8 mouse cellular contexts compared by ENCODE assay signal in the genomic region with DNA sequence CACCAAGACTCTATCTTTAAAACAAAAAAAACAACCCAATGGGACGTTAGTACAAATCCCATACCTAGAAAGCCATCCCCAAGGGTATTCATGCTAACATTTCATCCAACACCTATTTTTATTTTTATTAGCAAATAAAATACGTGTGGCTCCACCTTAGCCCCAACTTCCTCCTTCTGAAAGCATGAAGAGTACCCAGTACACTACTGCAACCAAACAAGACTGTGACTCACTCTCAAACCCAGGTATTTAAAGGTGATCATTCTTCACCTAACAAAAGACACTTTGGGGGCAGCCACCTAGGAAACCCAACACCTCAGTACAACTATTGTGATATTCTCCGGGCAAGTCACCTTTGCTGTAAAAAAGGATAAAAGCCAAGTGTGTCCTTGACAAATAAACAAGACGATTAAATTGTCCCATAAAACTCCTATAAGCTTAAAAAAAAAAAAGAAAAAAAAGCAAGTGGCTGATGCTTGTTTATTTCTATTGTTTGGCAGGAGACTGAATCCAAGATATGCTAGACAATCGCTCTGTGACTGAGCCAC. TPM values are rescaled to one million over a fixed set of nuclear protein-coding genes. Genes with fewer than 3 reads are reported as not detected.
DNase-seq lines count a peak whose midpoint lies in the region; ATAC-seq and TF ChIP-seq lines count a peak whose summit lies in the region.

No protein-coding gene starts in this region.

- H3K27me3 ChIP-seq in heart, embryonic 13.5 days (replicated peaks) = no peaks in the 10 kb centered on the region
- no peaks in the 10 kb centered on the region for H3K27me3 ChIP-seq in ES-Bruce4 (ENCODE audit: control insufficient read depth, insufficient read depth, low read length, poor library complexity, severe bottlenecking)
- no peaks in the 10 kb centered on the region for H3K27me3 ChIP-seq in hindbrain, embryonic 13.5 days
- H3K27me3 ChIP-seq in midbrain, embryonic 11.5 days (ENCODE audit: control insufficient read depth, insufficient read depth, low read length) = no peaks in the 10 kb centered on the region

- DNase-seq in heart, postnatal 4 days = no peak
- no peak for DNase-seq in midbrain, embryonic 11.5 days (ENCODE audit: low spot score, missing footprints)
- DNase-seq in spleen, postnatal 14 days (ENCODE audit: low spot score in 2 of 2) = no peak
- no peak for DNase-seq in spleen, postnatal 10 days (ENCODE audit: low spot score in 2 of 2)
- no peak for DNase-seq in ovary, postnatal 36 days (ENCODE audit: low spot score)

- TF ChIP-seq EP300 in ES-Bruce4 (IDR thresholded peaks at IDR 0.05; ENCODE audit: insufficient read depth, low read depth, low read length) = no peak

- peak overlapping the region; percentile 95 for H3K4me2 ChIP-seq in heart, embryonic 13.5 days
- H3K4me2 ChIP-seq in hindbrain, embryonic 13.5 days = peak overlapping the region; percentile 87
- peak overlapping the region; percentile 75 for H3K4me2 ChIP-seq in midbrain, embryonic 11.5 days

- no peak for TF ChIP-seq CTCF in ES-Bruce4 (IDR thresholded peaks at IDR 0.05; ENCODE audit: low read depth, low read length)

- peak overlapping the region; percentile 100 for H3K9ac ChIP-seq in heart, embryonic 13.5 days
- peak overlapping the region; percentile 84 for H3K9ac ChIP-seq in ES-Bruce4 (ENCODE audit: low read depth, poor library complexity, severe bottlenecking)
- peak overlapping the region; percentile 100 for H3K9ac ChIP-seq in hindbrain, embryonic 13.5 days
- peak overlapping the region; percentile 99 for H3K9ac ChIP-seq in midbrain, embryonic 11.5 days (ENCODE audit: low read length)

- peaks cover 41% of the 10 kb centered on the region for H3K36me3 ChIP-seq in heart, embryonic 13.5 days
- peaks cover 23% of the 10 kb centered on the region for H3K36me3 ChIP-seq in ES-Bruce4 (ENCODE audit: control insufficient read depth, insufficient read depth, low read length, poor library complexity, severe bottlenecking)
- H3K36me3 ChIP-seq in hindbrain, embryonic 13.5 days = peaks cover 27% of the 10 kb centered on the region
- H3K36me3 ChIP-seq in midbrain, embryonic 11.5 days (ENCODE audit: control insufficient read depth, insufficient read depth, low read length) = peaks cover 9% of the 10 kb centered on the region

- no peak for ATAC-seq in heart, embryonic 13.5 days (ENCODE audit: extremely low read depth, insufficient number of reproducible peaks, low FRiP score, low TSS enrichment)
- no peak for ATAC-seq in hindbrain, embryonic 13.5 days (ENCODE audit: low FRiP score)
- no peak for ATAC-seq in midbrain, embryonic 11.5 days (ENCODE audit: low FRiP score)

- WGBS in heart, embryonic 13.5 days = 29% methylated on average over 5 of the region's 5 CpGs
- WGBS in hindbrain, embryonic 13.5 days = 37% methylated on average over 5 of the region's 5 CpGs
- WGBS in midbrain, embryonic 11.5 days = 44% methylated on average over 5 of the region's 5 CpGs

- H3K4me3 ChIP-seq in heart, embryonic 13.5 days = peak overlapping the region; percentile 99
- H3K4me3 ChIP-seq in ES-Bruce4 (ENCODE audit: low read depth, low read length) = peak overlapping the region; percentile 99
- H3K4me3 ChIP-seq in hindbrain, embryonic 13.5 days = peak overlapping the region; percentile 99
- H3K4me3 ChIP-seq in midbrain, embryonic 11.5 days (ENCODE audit: low read depth, low read length) = peak overlapping the region; percentile 100

- H3K27ac ChIP-seq in heart, embryonic 13.5 days (replicated peaks) = peak overlapping the region; percentile 96
- no peak overlapping the region; the same call in 1 of the 2 replicates for H3K27ac ChIP-seq in ES-Bruce4 (ENCODE audit: insufficient read depth, low read length)
- peak overlapping the region; percentile 96 for H3K27ac ChIP-seq in hindbrain, embryonic 13.5 days
- H3K27ac ChIP-seq in midbrain, embryonic 11.5 days (ENCODE audit: low read depth, low read length) = no peak overlapping the region

- H3K9me3 ChIP-seq in heart, embryonic 13.5 days = no peaks in the 10 kb centered on the region
- H3K9me3 ChIP-seq in ES-Bruce4 (replicated peaks; ENCODE audit: control insufficient read depth, insufficient read depth, low read length, poor library complexity, severe bottlenecking) = no peaks in the 10 kb centered on the region
- no peaks in the 10 kb centered on the region for H3K9me3 ChIP-seq in hindbrain, embryonic 13.5 days
- H3K9me3 ChIP-seq in midbrain, embryonic 11.5 days (ENCODE audit: control insufficient read depth, low read length) = no peaks in the 10 kb centered on the region

- no peak for TF ChIP-seq POLR2A in ES-Bruce4 (IDR thresholded peaks at IDR 0.05; ENCODE audit: insufficient read depth, low read length)

- peaks cover 36% of the 10 kb centered on the region for H3K4me1 ChIP-seq in heart, embryonic 13.5 days
- peaks cover 2% of the 10 kb centered on the region for H3K4me1 ChIP-seq in ES-Bruce4 (ENCODE audit: control insufficient read depth, insufficient read depth, low read length)
- peaks cover 28% of the 10 kb centered on the region for H3K4me1 ChIP-seq in hindbrain, embryonic 13.5 days (replicated peaks)
- peaks cover 7% of the 10 kb centered on the region for H3K4me1 ChIP-seq in midbrain, embryonic 11.5 days (ENCODE audit: control insufficient read depth, insufficient read depth, low read length)

RNA-seq across cellular contexts. Expression of a gene that starts 1.4 kb away (rescaled TPM):
- polyA plus RNA-seq in heart, embryonic 13.5 days (2015; fragmentation: Nextera tagmentation; extraction: Ambion mirVana) = 318 and 329 TPM in 2 replicates
- 100 to 1,000 TPM; 250 to 262 TPM for total RNA-seq in heart, postnatal 4 days (2021)
- 304 and 309 TPM in 2 replicates for polyA plus RNA-seq in ES-Bruce4 (2011; ENCODE audit: insufficient read depth, insufficient read length, low read depth, missing spikeins)
- 336 and 347 TPM in 2 replicates for polyA plus RNA-seq in hindbrain, embryonic 13.5 days (2015; fragmentation: Nextera tagmentation; extraction: Ambion mirVana)
- polyA plus RNA-seq in midbrain, embryonic 11.5 days (2014; fragmentation: Nextera tagmentation; extraction: Ambion mirVana) = 421 and 442 TPM in 2 replicates

RNA-seq across cellular contexts. Expression of a gene that starts 23.1 kb away (rescaled TPM):
- polyA plus RNA-seq in heart, embryonic 13.5 days (2015; fragmentation: Nextera tagmentation; extraction: Ambion mirVana) = 2.2 and 2.8 TPM in 2 replicates
- 1 to 10 TPM; 2.9 to 4.3 TPM for total RNA-seq in heart, postnatal 4 days (2021)
- polyA plus RNA-seq in ES-Bruce4 (2011; ENCODE audit: insufficient read depth, insufficient read length, low read depth, missing spikeins) = 2.2 and 2.6 TPM in 2 replicates
- 5.7 and 6.0 TPM in 2 replicates for polyA plus RNA-seq in hindbrain, embryonic 13.5 days (2015; fragmentation: Nextera tagmentation; extraction: Ambion mirVana)
- polyA plus RNA-seq in midbrain, embryonic 11.5 days (2014; fragmentation: Nextera tagmentation; extraction: Ambion mirVana) = 1.5 and 1.6 TPM in 2 replicates

RNA-seq across cellular contexts. Expression of a gene that starts 50.5 kb away (rescaled TPM):
- 3.1 and 3.8 TPM in 2 replicates for polyA plus RNA-seq in heart, embryonic 13.5 days (2015; fragmentation: Nextera tagmentation; extraction: Ambion mirVana)
- total RNA-seq in heart, postnatal 4 days (2021) = 10 to 100 TPM; 13.5 to 14.9 TPM
- polyA plus RNA-seq in ES-Bruce4 (2011; ENCODE audit: insufficient read depth, insufficient read length, low read depth, missing spikeins) = 17.9 and 19.1 TPM in 2 replicates
- polyA plus RNA-seq in hindbrain, embryonic 13.5 days (2015; fragmentation: Nextera tagmentation; extraction: Ambion mirVana) = 21.6 and 23.4 TPM in 2 replicates
- 8.4 and 9.1 TPM in 2 replicates for polyA plus RNA-seq in midbrain, embryonic 11.5 days (2014; fragmentation: Nextera tagmentation; extraction: Ambion mirVana)

RNA-seq across cellular contexts. Expression of a gene that starts 56.7 kb away (rescaled TPM):
- 196 and 200 TPM in 2 replicates for polyA plus RNA-seq in heart, embryonic 13.5 days (2015; fragmentation: Nextera tagmentation; extraction: Ambion mirVana)
- 10 to 100 TPM; 75.2 to 78.2 TPM for total RNA-seq in heart, postnatal 4 days (2021)
- polyA plus RNA-seq in ES-Bruce4 (2011; ENCODE audit: insufficient read depth, insufficient read length, low read depth, missing spikeins) = 121 and 122 TPM in 2 replicates
- polyA plus RNA-seq in hindbrain, embryonic 13.5 days (2015; fragmentation: Nextera tagmentation; extraction: Ambion mirVana) = 192 and 194 TPM in 2 replicates
- polyA plus RNA-seq in midbrain, embryonic 11.5 days (2014; fragmentation: Nextera tagmentation; extraction: Ambion mirVana) = 321 and 338 TPM in 2 replicates

Comparison
In these comparisons a context has a peak if more than half of its experiments do, and no peak if none do; other contexts are left out.
1. H3K27ac ChIP-seq: peak in heart, embryonic 13.5 days (single experiment) and hindbrain, embryonic 13.5 days (single experiment); none in ES-Bruce4 (single experiment) and midbrain, embryonic 11.5 days (single experiment).
2. Peak in every context shown above with its lines, with median percentiles within 50 percentile points of each other: H3K4me2 ChIP-seq, H3K4me3 ChIP-seq and H3K9ac ChIP-seq.